Mouse (Mus musculus): ENCODE data around the gene Det1. TPM values are rescaled to one million over a fixed set of nuclear protein-coding genes. Genes with fewer than 3 reads are reported as not detected.

Gene Det1
- polyA plus RNA-seq (2014; fragmentation: Illumina TruSeq; extraction: RNeasy Lipid Tissue Mini Kit (QIAGEN cat#74804); ENCODE audit: low read depth, low replicate concordance) = 3.5 TPM

GRCm38 (mm10) chr7:78846737-78847434, at the start of gene Det1:
Gene Det1 (minus strand): TSS chr7:78847263.

GRCm38 (mm10) chr7:78895653-78896333, 48.7 kb upstream of the Det1 start, which contains the start of gene Aen:
Gene Aen (plus strand): TSS chr7:78895854.

GRCm38 (mm10) chr7:78782639-78783581, 64.2 kb downstream of the Det1 start, which contains the start of the genes Mrps11 and Mrpl46:
Gene Mrps11 (plus strand): TSS chr7:78783119.
Gene Mrpl46 (minus strand): TSS chr7:78783531.

Other genes starting within 250 kb of the Det1 start
- not detected for gene Ntrk3, start 109.3 kb downstream of the Det1 start, polyA plus RNA-seq (2014; fragmentation: Illumina TruSeq; extraction: RNeasy Lipid Tissue Mini Kit (QIAGEN cat#74804); ENCODE audit: low read depth, low replicate concordance)
- 1.6 TPM for gene Mrps11, start 64.1 kb downstream of the Det1 start, polyA plus RNA-seq (2014; fragmentation: Illumina TruSeq; extraction: RNeasy Lipid Tissue Mini Kit (QIAGEN cat#74804); ENCODE audit: low read depth, low replicate concordance)
- 7.9 TPM for gene Mrpl46, start 63.7 kb downstream of the Det1 start, polyA plus RNA-seq (2014; fragmentation: Illumina TruSeq; extraction: RNeasy Lipid Tissue Mini Kit (QIAGEN cat#74804); ENCODE audit: low read depth, low replicate concordance)
- gene Aen, start 48.6 kb upstream of the Det1 start, polyA plus RNA-seq (2014; fragmentation: Illumina TruSeq; extraction: RNeasy Lipid Tissue Mini Kit (QIAGEN cat#74804); ENCODE audit: low read depth, low replicate concordance) = 5.1 TPM
- gene Isg20, start 66.2 kb upstream of the Det1 start, polyA plus RNA-seq (2014; fragmentation: Illumina TruSeq; extraction: RNeasy Lipid Tissue Mini Kit (QIAGEN cat#74804); ENCODE audit: low read depth, low replicate concordance) = 1.2 TPM
- gene Acan, start 206.2 kb upstream of the Det1 start, polyA plus RNA-seq (2014; fragmentation: Illumina TruSeq; extraction: RNeasy Lipid Tissue Mini Kit (QIAGEN cat#74804); ENCODE audit: low read depth, low replicate concordance) = not detected